Mouse (Mus musculus) midbrain, embryonic 13.5 days (tissue): ENCODE measurements at regions not wholly inside any gene's neighbourhood (a gene's known extent, or its start where the extent isn't known, plus 50 kb on each side); places are given as distances from the start of the nearest gene placed in this dataset.
A peak's percentile ranks its signal among the peaks of the same experiment; 100 is the strongest.

Experiments used
- ATAC-seq: fragments of 200-750 bp; cut with Nextera tagmentation; 2 replicates; pipeline ENCODE4 v1.8.0; 2017; ENCODE audit warnings: mild to moderate bottlenecking, moderate TSS enrichment, moderate library complexity
- H3K27ac ChIP-seq: fragments of 300-500 bp; sonication (generic); 2 replicates; pipeline ENCODE4 v1.5.1; 2015; ENCODE audit warnings: inconsistent platforms, mild to moderate bottlenecking, moderate library complexity
- H3K27me3 ChIP-seq: fragments of 300-500 bp; sonication (generic); 2 replicates; pipeline ENCODE4 v1.6.1; 2015; ENCODE audit warnings: mild to moderate bottlenecking, inconsistent platforms
- H3K36me3 ChIP-seq: fragments of 300-500 bp; sonication (generic); 2 replicates; pipeline ENCODE4 v1.6.1; 2015; ENCODE audit warnings: mild to moderate bottlenecking, inconsistent platforms
- H3K4me1 ChIP-seq: fragments of 300-500 bp; sonication (generic); replicated peaks from 2 replicates; pipeline ENCODE4 v1.6.1; 2015; ENCODE audit warnings: inconsistent platforms
- H3K4me2 ChIP-seq: fragments of 300-500 bp; sonication (generic); replicated peaks from 2 replicates; pipeline ENCODE4 v1.6.1; 2015; ENCODE audit warnings: moderate library complexity, mild to moderate bottlenecking, inconsistent platforms
- H3K4me3 ChIP-seq: fragments of 300-500 bp; sonication (generic); replicated peaks from 2 replicates; pipeline ENCODE4 v1.5.1; 2015; ENCODE audit warnings: mild to moderate bottlenecking, inconsistent platforms
- H3K9ac ChIP-seq: fragments of 300-500 bp; sonication (generic); replicated peaks from 2 replicates; pipeline ENCODE4 v1.6.1; 2015; ENCODE audit warnings: mild to moderate bottlenecking, inconsistent platforms
- H3K9me3 ChIP-seq: fragments of 300-500 bp; sonication (generic); 2 replicates; pipeline ENCODE4 v1.6.1; 2016; ENCODE audit warnings: mild to moderate bottlenecking, inconsistent platforms
- WGBS: fragments of 180-500 bp; shearing (Covaris S2); methylation state at CpG from one replicate; pipeline ENCODE4 v1.1.7; 2015; 5-methylcytosine and 5-hydroxymethylcytosine counted together

DNA sequence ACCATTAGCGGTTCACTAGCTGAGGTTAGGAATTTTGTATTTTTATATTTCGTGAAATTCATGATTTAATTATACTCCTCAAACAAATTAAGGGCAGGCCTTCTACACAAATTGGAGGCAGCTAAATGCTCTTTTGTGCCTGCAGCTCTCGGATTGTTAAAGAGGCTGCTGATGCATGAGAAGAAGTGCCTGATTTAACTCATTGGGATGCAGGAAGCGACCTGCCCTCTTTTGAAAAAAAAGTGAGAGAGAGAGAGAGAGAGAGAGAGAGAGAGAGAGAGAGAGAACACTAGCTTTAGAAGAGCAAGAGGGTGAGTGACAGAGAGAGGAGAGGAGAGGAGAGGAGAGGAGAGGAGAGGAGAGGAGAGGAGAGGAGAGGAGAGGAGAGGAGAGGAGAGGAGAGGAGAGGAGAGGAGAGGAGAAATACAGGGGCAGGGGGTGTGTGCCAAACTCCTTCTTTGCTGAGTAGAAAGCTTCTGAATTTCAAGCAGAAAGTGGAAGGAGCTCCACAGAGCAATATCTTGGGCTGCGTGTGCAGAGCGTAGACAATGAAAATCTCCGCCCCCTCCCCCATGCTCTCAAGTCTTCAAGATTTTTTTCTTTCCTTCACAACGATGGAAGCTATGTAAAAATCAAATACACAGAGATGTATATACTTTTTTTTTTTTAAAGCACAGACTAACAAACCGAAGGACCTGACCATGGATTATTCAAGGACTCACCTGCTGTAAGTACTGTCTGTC lies 158.6 kb upstream of the Cypt12 start:
- Histone ChIP-seq H3K27me3 (no peaks in the 10 kb centered on the region), H3K4me3 (peak overlapping the region; percentile 84), H3K36me3 (peaks cover 3% of the 10 kb centered on the region), H3K4me1 (peaks cover 31% of the 10 kb centered on the region), H3K27ac (peak overlapping the region; percentile 100), H3K9ac (peak overlapping the region; percentile 100), H3K4me2 (peak overlapping the region; percentile 100), H3K9me3 (no peaks in the 10 kb centered on the region)
- under 1% methylated on average over 9 of the region's 9 CpGs for WGBS
- peak; percentile 18 for ATAC-seq

DNA sequence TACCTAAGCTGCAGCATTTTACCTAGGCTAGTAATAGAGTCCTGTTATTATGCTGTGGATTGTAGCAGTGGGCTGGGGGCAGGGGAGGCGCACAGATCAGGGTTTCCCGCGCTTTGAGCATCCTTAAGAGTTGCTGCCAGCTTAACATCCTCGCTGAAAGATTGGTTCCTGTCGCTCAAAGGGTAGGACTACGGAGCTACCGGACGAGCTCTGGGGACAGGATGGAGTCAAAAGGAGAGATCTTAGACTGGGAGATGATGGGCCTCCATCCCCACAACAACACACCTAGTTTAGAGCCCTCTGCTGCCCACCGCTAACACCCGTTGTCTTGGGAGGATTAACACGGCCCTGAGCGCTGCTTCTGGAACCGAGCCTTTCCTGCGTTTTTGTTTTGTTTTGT lies 157.9 kb upstream of the Cypt12 start:
- ATAC-seq = no peak
- 1% methylated on average over 14 of the region's 14 CpGs for WGBS
- no peaks in the 10 kb centered on the region for H3K9me3 ChIP-seq

DNA sequence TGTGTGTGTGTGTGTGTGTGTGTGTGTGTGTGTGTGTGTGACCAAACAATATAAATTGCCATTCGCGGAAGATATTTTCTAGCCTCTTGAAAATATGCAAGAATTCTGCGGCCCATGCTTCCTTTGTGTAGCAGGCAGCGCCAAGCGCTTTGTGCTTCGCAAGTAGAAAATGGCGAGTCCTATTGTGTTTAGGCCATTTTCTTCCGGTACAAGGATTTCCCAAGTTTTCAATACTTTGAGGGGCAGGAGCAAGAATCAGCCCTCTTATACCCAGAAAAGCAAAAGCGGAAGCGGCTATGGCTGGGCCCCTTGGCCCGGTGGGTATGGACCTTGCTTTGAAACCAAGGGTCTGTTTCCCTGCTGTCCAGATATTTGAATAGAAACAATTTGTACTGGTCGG lies 157.4 kb upstream of the Cypt12 start:
- Histone ChIP-seq H3K4me3 (peak overlapping the region; percentile 84), H3K36me3 (peaks cover 15% of the 10 kb centered on the region), H3K9me3 (no peaks in the 10 kb centered on the region), H3K4me1 (peaks cover 26% of the 10 kb centered on the region), H3K27me3 (no peaks in the 10 kb centered on the region), H3K9ac (peak overlapping the region; percentile 100), H3K4me2 (peak overlapping the region; percentile 100), H3K27ac (peak overlapping the region; percentile 100)
- ATAC-seq = no peak
- WGBS = under 1% methylated on average over 12 of the region's 12 CpGs

More for the DNA sequence above, 157.9 kb upstream of the Cypt12 start:
- Histone ChIP-seq H3K36me3 (peaks cover 10% of the 10 kb centered on the region), H3K9ac (peak overlapping the region; percentile 100), H3K27me3 (no peaks in the 10 kb centered on the region), H3K4me1 (peaks cover 27% of the 10 kb centered on the region), H3K4me3 (peak overlapping the region; percentile 84), H3K4me2 (peak overlapping the region; percentile 100), H3K27ac (peak overlapping the region; percentile 100)

DNA sequence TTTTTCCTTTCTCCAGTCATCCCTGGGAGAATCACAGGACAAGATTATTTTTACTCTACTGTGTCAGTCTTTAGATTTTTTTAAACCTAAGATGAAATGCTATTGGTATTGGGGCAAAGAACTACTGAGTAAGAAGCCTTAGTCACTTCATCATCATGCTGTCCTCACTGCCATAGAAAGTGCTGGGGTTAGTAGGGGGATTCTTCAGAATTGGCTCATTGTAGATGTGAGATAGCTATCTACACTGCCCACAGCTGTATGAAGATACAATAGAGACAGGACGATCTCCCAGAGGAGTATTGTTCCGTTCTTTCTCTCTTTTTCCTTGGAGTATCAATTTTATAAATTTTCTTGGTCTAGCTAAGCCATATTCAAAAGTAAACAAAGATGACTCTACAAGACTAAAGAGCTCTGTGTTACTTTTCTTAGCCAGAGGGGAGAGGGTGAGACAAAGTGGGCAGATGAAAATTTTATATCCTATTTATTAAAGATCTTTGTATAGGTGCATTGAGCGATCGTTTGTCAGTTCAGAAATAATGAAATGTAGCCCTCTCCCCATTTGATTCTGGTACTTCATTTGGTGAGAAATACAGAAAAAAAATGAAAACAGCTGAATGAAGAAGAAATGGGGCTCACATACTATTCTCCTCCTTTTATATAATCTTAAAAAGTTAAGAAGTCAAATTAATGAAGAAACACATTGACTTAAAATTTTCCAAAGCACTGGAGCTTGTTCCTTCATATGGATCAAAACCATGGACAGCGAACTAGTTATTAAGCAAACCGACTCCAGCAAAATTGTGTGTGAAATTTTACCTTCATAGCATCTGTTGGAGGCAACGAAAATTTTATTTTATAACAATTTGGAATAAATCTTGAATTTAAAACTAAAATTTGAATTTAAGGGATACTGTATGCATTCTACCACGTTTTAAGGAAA lies 156.6 kb upstream of the Cypt12 start:
- WGBS = 9% methylated on average over 8 of the region's 8 CpGs
- Histone ChIP-seq H3K27me3 (no peaks in the 10 kb centered on the region), H3K9me3 (no peaks in the 10 kb centered on the region), H3K4me1 (peaks cover 27% of the 10 kb centered on the region), H3K36me3 (peaks cover 21% of the 10 kb centered on the region), H3K4me2 (peak overlapping the region; percentile 100), H3K4me3 (peak overlapping the region; percentile 84), H3K27ac (peak overlapping the region; percentile 100), H3K9ac (peak overlapping the region; percentile 100)
- no peak for ATAC-seq

DNA sequence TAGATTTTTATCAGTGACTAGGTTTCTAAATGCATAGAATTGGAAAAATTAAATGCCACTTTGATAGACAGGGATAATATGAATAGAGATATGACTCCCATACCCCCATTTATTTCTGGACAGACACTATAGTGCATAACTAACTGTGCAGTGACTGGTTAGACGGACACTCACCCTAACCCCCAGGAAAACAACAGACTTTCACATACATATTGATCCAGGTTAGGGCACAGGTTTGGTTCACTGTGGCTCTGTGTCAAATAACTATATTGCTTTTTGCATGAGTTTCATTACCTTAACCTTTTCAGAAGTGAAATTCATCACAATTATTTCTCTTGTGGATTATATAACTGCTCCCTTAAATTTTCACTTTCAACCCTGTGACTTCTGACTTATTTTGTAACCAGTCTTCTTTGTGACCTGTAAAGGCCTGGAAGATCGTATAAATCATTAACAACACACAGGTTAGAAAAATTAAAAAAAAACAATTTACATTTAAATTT lies 155.6 kb upstream of the Cypt12 start:
- Histone ChIP-seq H3K4me2 (peak overlapping the region; percentile 86), H3K27me3 (no peaks in the 10 kb centered on the region), H3K36me3 (peaks cover 23% of the 10 kb centered on the region), H3K27ac (peak overlapping the region; percentile 100), H3K9me3 (no peaks in the 10 kb centered on the region), H3K4me1 (peaks cover 22% of the 10 kb centered on the region), H3K9ac (peak overlapping the region; percentile 99), H3K4me3 (peak overlapping the region; percentile 79)
- no peak for ATAC-seq
- WGBS = 11% methylated on average over 2 of the region's 2 CpGs

DNA sequence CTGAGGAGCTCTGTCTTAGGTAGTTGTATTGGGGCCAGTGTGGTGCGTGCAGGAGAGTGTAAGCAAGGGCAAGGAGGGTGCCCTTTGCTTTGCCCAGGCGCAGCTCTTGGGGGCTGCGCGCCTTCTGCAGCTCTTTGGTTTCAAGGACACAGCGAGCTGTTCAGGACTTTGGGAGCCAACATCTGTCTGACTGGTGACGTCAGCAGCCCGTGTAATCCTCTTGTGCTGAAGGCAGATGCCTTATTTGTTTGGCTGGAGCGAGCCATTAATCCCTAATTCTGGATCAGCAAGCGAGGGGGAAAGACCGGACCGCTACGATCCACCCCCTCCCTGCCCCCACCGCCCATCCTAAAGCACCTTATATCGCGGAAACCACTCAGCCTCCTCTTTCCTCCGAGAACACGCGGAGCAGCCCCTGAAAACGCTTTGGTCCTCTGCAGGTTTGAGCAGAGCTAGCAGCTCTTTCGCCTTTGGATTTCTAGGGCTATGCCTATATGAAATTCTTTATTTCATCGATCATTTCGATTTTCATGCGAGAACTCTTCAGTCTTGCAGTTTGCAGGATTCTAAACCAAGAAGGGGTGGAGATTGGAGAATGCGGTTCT lies 154.5 kb upstream of the Cypt12 start:
- no peaks in the 10 kb centered on the region for H3K9me3 ChIP-seq
- WGBS = under 1% methylated on average over 24 of the region's 24 CpGs
- H3K36me3 ChIP-seq = peaks cover 23% of the 10 kb centered on the region
- H3K27me3 ChIP-seq = no peaks in the 10 kb centered on the region
- peak overlapping the region; percentile 86 for H3K4me2 ChIP-seq
- H3K4me1 ChIP-seq = peaks cover 11% of the 10 kb centered on the region
- peak overlapping the region; percentile 99 for H3K9ac ChIP-seq
- peak overlapping the region; percentile 79 for H3K4me3 ChIP-seq
- ATAC-seq = peak; percentile 78
- H3K27ac ChIP-seq = peak overlapping the region; percentile 100

DNA sequence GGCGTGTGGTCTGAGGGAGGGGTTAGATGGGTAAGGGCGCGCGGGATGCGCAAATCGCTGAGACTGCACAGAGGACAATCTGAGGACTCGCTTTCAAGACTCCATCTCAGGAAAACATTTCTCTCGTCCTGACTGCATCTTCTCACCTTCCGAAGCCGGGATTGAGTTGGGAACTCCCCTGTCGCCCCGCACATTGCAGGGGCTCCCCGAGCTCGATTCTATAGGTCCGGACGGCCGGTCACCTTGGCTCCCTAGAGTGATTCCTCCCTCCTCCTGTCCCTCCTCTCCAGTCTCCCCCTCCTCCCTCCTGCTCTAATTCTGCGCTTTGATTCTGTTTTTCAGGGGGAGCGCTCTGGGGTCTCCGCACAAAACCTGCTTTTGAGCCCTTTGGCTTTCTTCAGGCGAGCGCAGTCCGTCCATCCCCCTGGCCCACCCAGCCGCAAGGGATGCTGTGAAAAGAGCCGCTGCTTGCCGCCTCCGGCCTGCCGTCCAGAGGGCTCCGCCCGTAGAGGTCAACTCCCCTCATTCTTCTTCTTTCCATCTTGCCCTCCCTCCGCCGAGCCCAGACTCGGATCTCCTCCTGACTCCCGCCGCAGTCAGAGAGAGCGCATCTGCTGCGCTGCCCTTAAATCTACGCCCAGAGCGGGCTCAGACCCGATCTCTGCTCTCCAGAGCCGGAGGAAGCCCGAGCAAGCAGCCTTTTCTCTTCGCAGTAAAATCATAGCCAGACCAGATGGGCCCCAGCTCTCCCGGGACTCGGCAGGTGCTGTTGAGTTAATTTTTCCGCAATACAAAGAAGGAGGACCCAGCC lies 153.8 kb upstream of the Cypt12 start:
- Histone ChIP-seq H3K4me3 (peak overlapping the region; percentile 79), H3K36me3 (peaks cover 23% of the 10 kb centered on the region), H3K27me3 (no peaks in the 10 kb centered on the region), H3K9ac (peak overlapping the region; percentile 99), H3K4me1 (peaks cover 9% of the 10 kb centered on the region), H3K27ac (peak overlapping the region; percentile 100), H3K4me2 (peak overlapping the region; percentile 86), H3K9me3 (no peaks in the 10 kb centered on the region)
- WGBS = under 1% methylated on average over 46 of the region's 46 CpGs
- ATAC-seq = peak; percentile 44

DNA sequence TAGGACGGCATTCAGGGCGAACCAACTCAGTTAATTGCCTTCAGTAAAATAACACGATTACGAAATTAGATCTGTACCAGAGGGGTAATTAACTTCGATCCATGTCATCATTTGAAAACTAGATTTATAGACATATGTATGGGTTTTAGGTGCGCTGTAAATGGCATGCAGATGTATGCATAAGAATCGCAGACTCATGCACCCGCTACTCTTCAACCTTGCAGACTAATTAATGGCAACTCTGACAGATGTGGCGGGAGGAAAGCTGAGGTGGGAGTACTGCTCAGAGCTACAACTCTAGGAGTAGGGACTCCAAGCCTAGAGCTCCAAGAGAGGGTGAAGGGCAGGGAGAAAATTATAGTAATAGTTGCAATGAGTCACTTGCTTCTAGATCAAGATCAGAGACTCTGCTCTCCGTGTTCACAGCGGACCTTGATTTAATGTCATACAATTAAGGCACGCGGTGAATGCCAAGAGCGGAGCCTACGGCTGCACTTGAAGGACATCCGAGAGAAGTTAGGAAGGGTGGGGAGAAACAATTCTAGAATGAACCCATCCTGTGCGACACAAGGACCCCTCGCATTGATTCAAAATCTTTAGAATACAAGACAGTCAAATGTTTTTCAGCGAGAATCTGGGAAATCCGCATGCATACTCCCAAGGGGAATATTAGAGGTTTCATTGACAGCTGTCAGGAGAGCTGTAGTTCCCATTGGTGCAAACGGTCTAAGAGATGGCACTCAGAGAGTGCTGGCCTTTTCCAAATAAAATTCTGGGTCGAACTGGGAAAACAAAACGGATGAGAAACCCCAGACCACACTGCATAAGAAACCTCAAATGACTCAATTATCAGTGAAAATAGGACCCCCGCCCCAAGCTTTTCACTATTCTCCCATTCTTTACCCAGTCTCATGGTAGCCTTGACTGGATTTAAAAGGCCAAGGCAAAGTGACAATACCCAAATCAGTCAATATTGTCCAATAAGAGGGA lies 152.6 kb upstream of the Cypt12 start:
- H3K27ac ChIP-seq = peak overlapping the region; percentile 100
- H3K4me3 ChIP-seq = peak overlapping the region; percentile 79
- peaks cover 9% of the 10 kb centered on the region for H3K4me1 ChIP-seq
- H3K9me3 ChIP-seq = no peaks in the 10 kb centered on the region
- H3K27me3 ChIP-seq = no peaks in the 10 kb centered on the region
- peaks cover 23% of the 10 kb centered on the region for H3K36me3 ChIP-seq
- 7% methylated on average over 24 of the region's 24 CpGs for WGBS
- peak overlapping the region; percentile 86 for H3K4me2 ChIP-seq
- no peak for ATAC-seq
- H3K9ac ChIP-seq = peak overlapping the region; percentile 99

DNA sequence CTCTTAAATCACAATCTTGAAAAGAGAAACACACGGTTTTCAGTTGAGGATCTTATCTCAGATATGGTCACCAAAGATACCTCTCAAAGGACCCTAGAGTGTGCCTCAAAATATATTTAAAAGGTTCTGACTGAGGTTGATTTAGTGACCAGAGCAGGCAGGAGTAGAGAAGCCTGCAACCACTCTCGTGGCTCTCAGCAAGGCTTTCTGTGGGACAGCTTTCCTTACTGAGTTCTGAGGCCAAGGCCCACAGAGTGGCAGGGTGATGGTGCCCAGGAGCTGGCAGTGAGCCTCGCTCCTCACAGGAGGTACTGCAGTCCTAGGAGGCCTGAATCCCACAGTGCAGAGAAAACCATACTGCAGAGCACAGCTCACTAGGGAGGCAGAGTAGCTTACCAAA lies 151.4 kb upstream of the Cypt12 start:
- Histone ChIP-seq H3K4me1 (peaks cover 15% of the 10 kb centered on the region), H3K4me2 (peak overlapping the region; percentile 86), H3K9ac (peak overlapping the region; percentile 99), H3K27me3 (no peaks in the 10 kb centered on the region), H3K36me3 (peaks cover 23% of the 10 kb centered on the region), H3K9me3 (no peaks in the 10 kb centered on the region), H3K27ac (peak overlapping the region; percentile 100), H3K4me3 (peak overlapping the region; percentile 79)
- ATAC-seq = peak; percentile 21; the same call in 1 of the 2 replicates
- 15% methylated on average over 3 of the region's 3 CpGs for WGBS

DNA sequence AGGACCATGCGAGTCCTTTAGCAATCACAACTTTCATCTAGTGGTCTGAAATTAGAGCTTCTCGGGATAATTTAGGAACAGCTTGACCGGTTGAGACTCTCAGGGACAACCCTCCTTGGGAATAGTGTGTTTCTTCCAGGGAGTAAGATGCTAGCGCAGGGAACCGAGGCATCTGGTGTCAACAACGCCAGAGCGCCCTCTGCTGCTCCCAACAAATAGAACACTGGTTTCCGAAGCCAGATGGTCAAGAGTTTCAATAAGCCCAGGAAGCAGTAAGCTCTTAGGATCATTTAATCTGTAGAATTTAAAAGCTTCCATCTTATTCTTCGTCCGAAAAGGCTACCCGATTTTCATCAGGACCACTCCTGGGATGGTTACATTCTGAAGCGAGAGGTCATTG lies 149.8 kb upstream of the Cypt12 start:
- Histone ChIP-seq H3K4me1 (peaks cover 19% of the 10 kb centered on the region), H3K4me2 (peak overlapping the region; percentile 53), H3K27me3 (no peaks in the 10 kb centered on the region), H3K9ac (peak overlapping the region; percentile 56), H3K36me3 (peaks cover 23% of the 10 kb centered on the region), H3K4me3 (peak overlapping the region; percentile 32), H3K27ac (peak overlapping the region; percentile 82), H3K9me3 (no peaks in the 10 kb centered on the region)
- WGBS = 6% methylated on average over 12 of the region's 12 CpGs
- ATAC-seq = peak; percentile 31; the same call in 1 of the 2 replicates
